Mouse (Mus musculus) thymus, postnatal 4 days (tissue): Measurements from ENCODE around the gene Mical2.

ENCODE experiments used
- DNase-seq: peaks from one replicate; pipeline ENCODE4 v3.0.0; 2021

Gene Mical2

GRCm38 (mm10) chr7:112369977-112370376, 144.3 kb downstream of the Mical2 start:
- DNase-seq, result no peak

- no peak for DNase-seq
Observed at GRCm38 (mm10) chr7:112371387-112371786, 145.7 kb downstream of the Mical2 start.

GRCm38 (mm10) chr7:112374035-112374434, 148.4 kb downstream of the Mical2 start:
- DNase-seq, result no peak

- peak; percentile 62 for DNase-seq
Observed at GRCm38 (mm10) chr7:112375062-112375461, 149.4 kb downstream of the Mical2 start.

GRCm38 (mm10) chr7:112375900-112376299, 150.2 kb downstream of the Mical2 start:
- DNase-seq, result no peak

GRCm38 (mm10) chr7:112376611-112377010, 151.0 kb downstream of the Mical2 start:
- no peak for DNase-seq

- DNase-seq, result peak; percentile 85
Observed at GRCm38 (mm10) chr7:112377314-112377713, 151.7 kb downstream of the Mical2 start.

GRCm38 (mm10) chr7:112378056-112378455, 152.4 kb downstream of the Mical2 start:
- DNase-seq, result no peak

- no peak for DNase-seq
Observed at GRCm38 (mm10) chr7:112378476-112378875, 152.8 kb downstream of the Mical2 start.

- no peak for DNase-seq
Observed at GRCm38 (mm10) chr7:112386521-112386920, 160.9 kb downstream of the Mical2 start.

GRCm38 (mm10) chr7:112387876-112388275, 162.2 kb downstream of the Mical2 start:
- no peak for DNase-seq

GRCm38 (mm10) chr7:112388363-112388875, 162.8 kb downstream of the Mical2 start:
- no peak for DNase-seq

GRCm38 (mm10) chr7:112389611-112390251, 164.1 kb downstream of the Mical2 start:
- DNase-seq, result no peak

- no peak for DNase-seq
Observed at GRCm38 (mm10) chr7:112390252-112390936, 164.7 kb downstream of the Mical2 start.

GRCm38 (mm10) chr7:112390937-112391605, 165.4 kb downstream of the Mical2 start:
- DNase-seq, result no peak

- DNase-seq, result no peak
Observed at GRCm38 (mm10) chr7:112397786-112398185, 172.1 kb downstream of the Mical2 start.

- DNase-seq, result no peak
Observed at GRCm38 (mm10) chr7:112399425-112400170, 173.9 kb downstream of the Mical2 start.

GRCm38 (mm10) chr7:112400175-112400574, 174.5 kb downstream of the Mical2 start:
- DNase-seq, result peak; percentile 81

- no peak for DNase-seq
Observed at GRCm38 (mm10) chr7:112405061-112405460, 179.4 kb downstream of the Mical2 start.

- no peak for DNase-seq
Observed at GRCm38 (mm10) chr7:112405578-112405977, 179.9 kb downstream of the Mical2 start.

- no peak for DNase-seq
Observed at GRCm38 (mm10) chr7:112407597-112407996, 181.9 kb downstream of the Mical2 start.

- no peak for DNase-seq
Observed at GRCm38 (mm10) chr7:112409991-112410390, 184.3 kb downstream of the Mical2 start.

GRCm38 (mm10) chr7:112413286-112413685, 187.6 kb downstream of the Mical2 start:
- DNase-seq, result no peak
